Mouse (Mus musculus) hindbrain, embryonic 15.5 days (tissue): ENCODE measurements around the gene Slc35e3. TPM values are rescaled to one million over a fixed set of nuclear protein-coding genes. Genes with fewer than 3 reads are reported as not detected.

ENCODE experiments used
- ATAC-seq: fragments of 200-750 bp; cut with Nextera tagmentation; 2 replicates; pipeline ENCODE4 v1.8.0; 2017; ENCODE audit warnings: low read depth, moderate number of reproducible peaks, moderate TSS enrichment; ENCODE audit not compliant: low FRiP score
- H3K27ac ChIP-seq: fragments of 300-500 bp; sonication (generic); replicated peaks from 2 replicates; pipeline ENCODE4 v1.5.1; 2015; ENCODE audit warnings: mild to moderate bottlenecking, inconsistent platforms
- H3K27me3 ChIP-seq: fragments of 300-500 bp; sonication (generic); 2 replicates; pipeline ENCODE4 v1.6.1; 2015; ENCODE audit warnings: control low read depth, inconsistent platforms
- H3K36me3 ChIP-seq: fragments of 300-500 bp; sonication (generic); 2 replicates; pipeline ENCODE4 v1.6.1; 2015; ENCODE audit warnings: control low read depth, inconsistent platforms
- H3K4me1 ChIP-seq: fragments of 300-500 bp; sonication (generic); replicated peaks from 2 replicates; pipeline ENCODE4 v1.6.1; 2015; ENCODE audit warnings: control low read depth, inconsistent platforms
- H3K4me2 ChIP-seq: fragments of 300-500 bp; sonication (generic); 2 replicates; pipeline ENCODE4 v1.6.1; 2015; ENCODE audit warnings: moderate library complexity, mild to moderate bottlenecking, inconsistent platforms
- H3K4me3 ChIP-seq: fragments of 300-500 bp; sonication (generic); 2 replicates; pipeline ENCODE4 v1.5.1; 2015; ENCODE audit warnings: mild to moderate bottlenecking, inconsistent platforms
- H3K9ac ChIP-seq: fragments of 300-500 bp; sonication (generic); 2 replicates; pipeline ENCODE4 v1.6.1; 2015; ENCODE audit warnings: inconsistent platforms
- H3K9me3 ChIP-seq: fragments of 300-500 bp; sonication (generic); 2 replicates; pipeline ENCODE4 v1.6.1; 2016; ENCODE audit warnings: control low read depth, inconsistent platforms
- WGBS: fragments of 180-500 bp; shearing (Covaris S2); methylation state at CpG from one replicate; pipeline ENCODE4 v1.1.7; 2015; 5-methylcytosine and 5-hydroxymethylcytosine counted together
- polyA plus RNA-seq: library from polyadenylated mRNA; unstranded; fragments of >200 nt; fragmentation: Nextera tagmentation; extraction: Ambion mirVana; gene quantifications from 2 replicates; pipeline ENCODE4 v1.2.1, GENCODE M21; 2015

The Slc35e3 gene
- polyA plus RNA-seq, 1 experiment from 2014 or later, result 32.4 TPM

DNA sequence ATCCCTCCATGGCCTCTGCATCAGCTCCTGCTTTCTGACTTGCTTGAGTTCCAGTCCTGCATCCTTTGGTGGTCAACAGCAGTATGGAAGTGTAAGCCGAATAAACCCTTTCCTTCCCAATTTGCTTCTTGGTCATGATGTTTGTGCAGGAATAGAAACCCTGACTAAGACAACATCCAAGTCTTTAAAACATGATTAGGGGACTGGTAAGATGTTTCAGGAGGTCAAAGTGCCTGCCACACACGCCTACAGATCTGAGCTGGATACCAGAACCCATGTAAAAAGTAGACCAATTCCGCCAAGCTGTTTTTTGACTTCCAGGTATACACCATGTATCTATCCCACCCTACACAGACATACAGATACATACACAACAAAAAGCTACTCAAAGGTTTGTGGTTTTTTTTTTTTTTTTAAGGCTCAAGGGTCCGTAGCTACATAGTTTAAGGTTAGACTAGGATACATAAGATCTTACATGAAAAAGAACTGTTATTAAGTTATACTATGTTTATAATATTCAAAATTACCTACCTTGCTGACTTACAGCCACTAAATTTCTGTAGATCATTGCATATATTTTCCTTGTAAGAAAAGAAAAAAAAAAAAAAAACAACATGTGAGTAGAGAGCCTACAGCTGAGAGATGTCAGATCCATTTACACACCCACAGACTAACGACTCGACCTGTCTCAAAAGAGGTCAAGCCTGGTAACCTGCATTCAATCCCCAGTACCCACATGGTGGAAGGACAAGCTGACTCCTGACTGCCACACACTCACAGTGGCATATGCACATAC, 44.9 kb downstream of the Slc35e3 start:
- Histone ChIP-seq H3K9me3 (no peaks in the 10 kb centered on the region), H3K9ac (no peak overlapping the region), H3K36me3 (peaks cover 86% of the 10 kb centered on the region), H3K4me2 (no peak overlapping the region), H3K4me1 (no peaks in the 10 kb centered on the region), H3K27ac (no peak overlapping the region), H3K4me3 (no peak overlapping the region), H3K27me3 (no peaks in the 10 kb centered on the region)
- no peak for ATAC-seq
- WGBS, result 92% methylated on average over 6 of the region's 6 CpGs

DNA sequence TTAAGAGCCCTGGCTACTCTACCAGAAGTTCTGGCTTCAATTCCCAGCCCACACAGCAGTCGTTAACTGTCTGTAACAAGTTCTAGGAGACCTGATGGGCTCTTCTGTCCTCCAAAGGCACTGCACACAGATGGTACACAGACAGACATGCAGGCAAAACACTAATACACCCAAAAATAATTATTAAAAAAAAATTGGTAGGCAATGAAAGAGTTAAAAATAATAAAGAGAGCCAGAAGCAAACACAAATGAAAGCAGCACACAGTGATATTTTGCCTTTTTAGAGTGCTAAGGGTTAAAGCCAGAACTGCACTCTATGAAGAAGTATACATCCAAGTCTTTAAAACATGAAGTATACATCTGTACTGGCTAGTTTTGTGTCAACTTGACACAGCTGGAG, 45.7 kb downstream of the Slc35e3 start:
- H3K9ac ChIP-seq, result no peak overlapping the region
- 93% methylated on average over 1 of the region's 1 CpGs for WGBS
- no peaks in the 10 kb centered on the region for H3K27me3 ChIP-seq
- H3K9me3 ChIP-seq, result no peaks in the 10 kb centered on the region
- H3K36me3 ChIP-seq, result peaks cover 91% of the 10 kb centered on the region
- no peak overlapping the region for H3K27ac ChIP-seq
- H3K4me2 ChIP-seq, result no peak overlapping the region
- no peaks in the 10 kb centered on the region for H3K4me1 ChIP-seq
- H3K4me3 ChIP-seq, result no peak overlapping the region
- ATAC-seq, result no peak

DNA sequence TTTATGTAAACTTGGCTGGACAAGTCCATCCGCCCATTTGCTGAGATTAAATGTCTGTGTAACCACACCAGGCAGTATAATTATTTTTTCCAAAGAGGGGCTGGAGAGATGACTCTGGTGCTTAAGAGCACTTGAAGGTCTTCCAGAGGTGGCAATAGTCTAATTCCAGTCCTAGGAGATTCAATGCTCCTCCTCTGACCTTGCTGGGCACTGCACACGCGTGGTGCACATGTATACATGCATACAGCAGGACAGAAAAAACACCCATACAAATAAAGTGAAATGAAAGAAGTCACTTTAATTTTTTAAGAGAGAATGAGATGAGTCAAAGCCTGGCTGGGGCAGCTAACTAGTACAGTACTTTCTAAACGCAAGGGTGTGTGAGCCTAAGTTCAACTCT, 46.3 kb downstream of the Slc35e3 start:
- no peaks in the 10 kb centered on the region for H3K27me3 ChIP-seq
- peaks cover 91% of the 10 kb centered on the region for H3K36me3 ChIP-seq
- WGBS, result 97% methylated on average over 4 of the region's 4 CpGs

DNA sequence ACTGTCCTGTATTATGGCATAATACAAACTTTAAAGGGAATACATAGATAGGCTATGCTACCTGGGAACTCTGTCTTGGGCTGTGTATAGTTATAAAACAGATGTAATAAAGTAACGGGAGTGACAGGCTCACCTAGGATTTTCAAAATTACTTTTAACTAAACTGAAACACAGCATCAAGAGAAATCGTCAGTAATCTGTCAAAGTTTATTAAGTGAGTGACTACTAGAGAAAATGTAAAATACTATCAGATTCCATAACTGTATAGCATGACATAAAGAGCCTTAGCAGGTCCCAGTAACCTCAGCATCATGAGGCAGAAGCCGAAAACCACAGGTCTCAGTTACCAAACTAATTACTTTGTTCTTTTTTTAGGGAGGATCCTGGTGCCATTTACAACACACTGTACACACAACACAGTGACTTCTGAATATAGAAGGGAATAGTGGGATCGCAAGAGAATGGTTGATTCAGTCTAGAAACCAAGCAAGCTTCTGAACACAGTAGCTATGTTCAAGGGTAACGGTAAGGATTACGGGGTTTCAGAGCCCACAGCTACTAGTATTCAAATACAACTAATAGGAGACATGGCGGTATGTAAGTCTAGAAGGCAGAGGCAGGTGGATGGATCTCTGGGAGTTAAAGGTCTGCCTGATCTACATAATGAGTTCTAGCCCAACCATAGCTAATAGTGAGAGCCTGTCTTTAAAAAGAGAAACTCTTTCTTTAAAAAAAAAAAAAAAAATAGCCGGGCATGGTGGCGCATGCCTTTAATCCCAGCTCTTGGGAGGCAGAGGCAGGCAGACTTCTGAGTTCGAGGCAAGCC, 47.6 kb downstream of the Slc35e3 start:
- H3K36me3 ChIP-seq, result peaks cover 91% of the 10 kb centered on the region
- no peak overlapping the region for H3K9ac ChIP-seq
- no peak overlapping the region for H3K4me2 ChIP-seq
- H3K4me1 ChIP-seq, result no peaks in the 10 kb centered on the region
- no peaks in the 10 kb centered on the region for H3K27me3 ChIP-seq
- ATAC-seq, result no peak
- H3K4me3 ChIP-seq, result no peak overlapping the region
- H3K9me3 ChIP-seq, result no peaks in the 10 kb centered on the region
- H3K27ac ChIP-seq, result no peak overlapping the region
- 97% methylated on average over 10 of the region's 10 CpGs for WGBS

More for the DNA sequence above, 46.3 kb downstream of the Slc35e3 start:
- no peak for ATAC-seq
- H3K9ac ChIP-seq, result no peak overlapping the region
- no peak overlapping the region for H3K27ac ChIP-seq
- no peaks in the 10 kb centered on the region for H3K9me3 ChIP-seq
- H3K4me2 ChIP-seq, result no peak overlapping the region
- no peaks in the 10 kb centered on the region for H3K4me1 ChIP-seq
- no peak overlapping the region for H3K4me3 ChIP-seq

DNA sequence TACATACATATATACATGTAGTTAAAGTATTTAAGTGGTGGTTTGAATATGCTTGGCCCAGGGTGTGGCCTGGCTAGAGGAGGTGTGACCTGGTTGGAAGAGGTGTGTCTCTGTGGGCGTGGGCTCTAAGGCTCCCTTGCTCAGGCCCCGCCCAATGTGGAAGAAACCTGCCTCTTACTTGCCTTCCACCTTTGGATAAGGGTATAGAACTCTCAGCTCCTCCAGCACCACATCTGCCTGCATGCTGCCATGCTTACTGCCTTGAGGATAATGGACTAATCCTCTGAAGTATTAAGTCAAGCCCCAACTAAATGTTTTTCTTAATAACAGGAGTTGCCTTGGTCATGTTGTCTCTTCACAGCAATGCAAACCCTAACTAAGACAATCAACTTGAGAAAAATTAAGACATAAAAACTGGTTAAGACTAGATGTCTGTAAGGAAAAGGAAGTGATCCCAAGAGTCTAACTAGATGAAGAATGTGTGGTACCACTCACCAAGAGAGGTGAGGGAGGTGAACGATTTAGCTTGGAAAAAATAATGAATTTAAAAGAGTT, 48.5 kb downstream of the Slc35e3 start:
- Histone ChIP-seq H3K27me3 (no peaks in the 10 kb centered on the region), H3K9ac (no peak overlapping the region), H3K36me3 (peaks cover 88% of the 10 kb centered on the region), H3K4me3 (no peak overlapping the region), H3K9me3 (no peaks in the 10 kb centered on the region), H3K4me1 (no peaks in the 10 kb centered on the region), H3K27ac (no peak overlapping the region), H3K4me2 (no peak overlapping the region)
- no peak for ATAC-seq
- 91% methylated on average over 3 of the region's 3 CpGs for WGBS

DNA sequence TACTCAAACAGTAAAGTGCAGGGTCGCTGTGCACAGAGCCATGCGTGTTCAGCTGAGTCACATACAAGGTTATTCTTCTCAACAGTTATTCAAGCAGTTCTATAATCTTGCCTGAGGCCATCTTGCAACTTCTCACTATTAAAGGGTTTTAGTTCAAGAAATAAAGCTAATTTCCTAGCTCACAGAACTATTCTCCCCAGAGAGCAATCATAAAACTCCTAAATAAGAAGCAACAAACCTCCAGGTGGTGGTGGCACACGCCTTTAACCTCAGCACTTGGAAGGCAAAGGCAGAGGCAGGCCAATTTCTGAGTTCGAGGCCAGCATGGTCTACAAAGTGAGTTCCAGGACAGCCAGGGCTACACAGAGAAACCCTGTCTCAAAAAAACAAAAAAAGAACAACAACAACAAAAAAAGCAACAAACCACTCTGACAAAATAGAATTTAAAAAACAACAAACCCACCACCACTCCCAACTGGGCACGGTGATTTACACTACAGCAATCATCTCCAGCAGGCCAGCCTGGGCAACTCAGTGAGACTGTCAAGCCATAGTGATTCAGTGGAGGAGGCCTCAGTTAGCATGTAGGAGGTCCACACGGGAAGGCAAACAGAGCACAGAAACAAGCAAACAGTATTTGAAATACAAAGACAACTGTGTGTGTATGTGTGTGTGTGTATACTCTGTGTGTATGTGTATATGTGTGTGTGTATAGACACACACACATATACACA, 49.2 kb downstream of the Slc35e3 start:
- Histone ChIP-seq H3K4me3 (no peak overlapping the region), H3K27ac (no peak overlapping the region), H3K4me1 (no peaks in the 10 kb centered on the region), H3K9ac (no peak overlapping the region), H3K4me2 (no peak overlapping the region), H3K36me3 (peaks cover 90% of the 10 kb centered on the region), H3K9me3 (no peaks in the 10 kb centered on the region), H3K27me3 (no peaks in the 10 kb centered on the region)
- 93% methylated on average over 6 of the region's 6 CpGs for WGBS
- no peak for ATAC-seq

DNA sequence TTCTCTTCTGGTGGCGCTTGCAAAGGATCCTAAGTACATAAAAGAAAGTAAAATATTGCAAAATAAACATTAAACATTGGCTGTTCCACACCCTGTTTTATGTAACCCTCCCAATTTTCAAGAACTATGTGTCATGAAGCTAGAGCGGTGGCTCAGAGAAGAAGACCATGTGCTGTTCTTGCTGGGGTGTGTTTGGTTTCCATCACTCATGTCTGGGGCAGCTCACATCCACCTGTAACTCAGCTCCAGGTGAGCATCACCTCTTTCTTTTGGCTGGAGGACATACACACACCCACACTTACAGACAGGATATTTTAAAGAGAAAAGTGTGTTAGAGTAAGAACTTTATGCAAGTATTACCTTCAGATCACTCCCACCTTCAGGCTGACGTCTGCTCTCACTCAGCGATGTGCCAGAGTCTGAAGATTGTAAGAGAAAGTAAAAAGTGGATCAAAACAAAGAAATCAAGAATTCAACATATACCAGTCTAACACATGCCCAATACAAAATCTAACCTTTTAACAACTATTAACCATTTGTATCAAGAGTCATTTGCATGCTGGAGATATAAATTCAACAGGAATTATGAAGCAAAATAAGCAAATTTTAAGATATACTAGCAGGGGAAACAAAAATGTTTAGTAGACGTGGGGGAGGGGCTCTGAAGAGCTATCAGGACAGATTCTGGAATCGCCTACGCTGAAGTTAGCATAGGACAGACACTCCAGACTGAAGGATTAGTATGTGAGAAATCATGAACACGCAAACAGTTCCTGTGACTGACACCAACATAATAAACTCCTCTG, 49.9 kb downstream of the Slc35e3 start:
- Histone ChIP-seq H3K4me1 (no peaks in the 10 kb centered on the region), H3K36me3 (peaks cover 90% of the 10 kb centered on the region), H3K4me3 (no peak overlapping the region), H3K4me2 (no peak overlapping the region), H3K9me3 (no peaks in the 10 kb centered on the region), H3K27ac (no peak overlapping the region), H3K9ac (no peak overlapping the region), H3K27me3 (no peaks in the 10 kb centered on the region)
- no peak for ATAC-seq
- 95% methylated on average over 8 of the region's 8 CpGs for WGBS

DNA sequence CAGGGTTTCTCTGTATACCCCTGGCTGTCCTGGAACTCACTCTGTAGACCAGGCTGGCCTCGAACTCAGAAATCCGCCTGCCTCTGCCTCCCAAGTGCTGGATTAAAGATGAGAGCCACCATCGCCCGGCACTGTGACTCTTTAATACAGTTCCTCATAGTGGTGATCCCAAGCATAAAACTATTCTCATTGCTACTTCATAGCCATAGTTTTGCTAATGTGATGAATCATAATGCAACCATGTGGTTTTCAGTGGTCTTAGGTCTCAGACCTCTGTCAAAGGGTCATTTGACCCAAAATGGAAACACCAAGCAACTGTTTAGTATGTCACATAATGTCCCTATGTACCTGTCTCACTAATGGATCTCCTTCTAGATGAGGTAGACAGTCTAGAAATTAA, 50.6 kb downstream of the Slc35e3 start:
- 95% methylated on average over 4 of the region's 4 CpGs for WGBS
- Histone ChIP-seq H3K4me2 (no peak overlapping the region), H3K9ac (no peak overlapping the region), H3K4me1 (no peaks in the 10 kb centered on the region), H3K4me3 (no peak overlapping the region), H3K27me3 (no peaks in the 10 kb centered on the region), H3K9me3 (no peaks in the 10 kb centered on the region), H3K36me3 (peaks cover 91% of the 10 kb centered on the region), H3K27ac (no peak overlapping the region)
- ATAC-seq, result no peak

DNA sequence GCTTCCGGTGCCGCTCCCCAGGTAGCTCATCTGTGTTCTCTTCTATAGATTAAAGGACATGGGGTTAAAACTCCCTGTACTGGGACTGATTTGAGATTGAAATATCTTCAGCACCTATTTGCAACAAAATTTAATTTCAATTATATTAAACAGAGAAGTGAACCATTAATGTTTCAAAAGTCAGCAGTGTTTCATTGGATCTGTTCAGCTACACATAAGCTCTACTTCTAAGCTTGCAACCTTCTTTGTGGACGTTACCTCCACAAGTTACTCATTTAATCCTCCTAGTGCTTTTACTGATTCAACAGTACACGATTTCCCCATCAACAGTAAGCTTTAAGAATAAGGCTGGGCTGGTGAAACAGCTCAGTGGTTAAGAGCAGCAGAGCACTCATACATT, 51.1 kb downstream of the Slc35e3 start:
- no peaks in the 10 kb centered on the region for H3K9me3 ChIP-seq

DNA sequence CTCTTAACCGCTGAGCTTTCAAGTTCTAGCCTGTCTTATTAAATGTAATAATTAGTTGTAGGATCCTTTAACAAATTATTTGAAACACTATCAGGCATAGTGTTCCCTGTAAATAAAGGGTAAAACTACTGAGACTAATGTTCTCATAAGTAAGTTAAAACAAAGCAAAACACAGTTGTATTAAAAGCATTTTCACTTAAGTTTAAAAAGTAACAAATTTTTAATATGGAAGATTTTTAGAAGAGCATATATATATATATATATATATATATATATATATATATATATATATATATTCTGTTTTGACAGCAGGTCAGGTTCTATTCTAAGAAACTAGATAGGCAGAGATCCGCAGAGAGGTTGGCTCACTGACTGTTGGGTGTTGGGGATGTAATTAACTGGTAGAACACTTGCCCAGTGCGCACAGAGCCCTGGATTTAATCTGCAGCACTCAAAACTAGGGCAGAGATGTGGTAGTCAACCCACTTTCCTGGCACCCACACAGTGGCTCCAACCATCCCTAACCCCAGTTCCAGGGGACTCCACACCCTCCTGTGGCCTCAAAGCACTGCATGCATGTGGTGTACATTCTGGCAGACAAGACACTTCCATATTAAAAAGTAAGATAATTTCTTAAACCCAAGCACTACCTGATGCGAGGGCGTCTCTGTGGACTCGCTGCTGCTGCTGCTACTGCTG, 51.8 kb downstream of the Slc35e3 start:
- 95% methylated on average over 6 of the region's 6 CpGs for WGBS
- peaks cover 89% of the 10 kb centered on the region for H3K36me3 ChIP-seq
- ATAC-seq, result no peak

More for the DNA sequence above, 51.1 kb downstream of the Slc35e3 start:
- no peak for ATAC-seq
- no peaks in the 10 kb centered on the region for H3K27me3 ChIP-seq
- H3K27ac ChIP-seq, result no peak overlapping the region
- WGBS, result 95% methylated on average over 4 of the region's 4 CpGs
- H3K4me2 ChIP-seq, result no peak overlapping the region
- no peaks in the 10 kb centered on the region for H3K4me1 ChIP-seq
- peaks cover 91% of the 10 kb centered on the region for H3K36me3 ChIP-seq
- H3K9ac ChIP-seq, result no peak overlapping the region
- no peak overlapping the region for H3K4me3 ChIP-seq

DNA sequence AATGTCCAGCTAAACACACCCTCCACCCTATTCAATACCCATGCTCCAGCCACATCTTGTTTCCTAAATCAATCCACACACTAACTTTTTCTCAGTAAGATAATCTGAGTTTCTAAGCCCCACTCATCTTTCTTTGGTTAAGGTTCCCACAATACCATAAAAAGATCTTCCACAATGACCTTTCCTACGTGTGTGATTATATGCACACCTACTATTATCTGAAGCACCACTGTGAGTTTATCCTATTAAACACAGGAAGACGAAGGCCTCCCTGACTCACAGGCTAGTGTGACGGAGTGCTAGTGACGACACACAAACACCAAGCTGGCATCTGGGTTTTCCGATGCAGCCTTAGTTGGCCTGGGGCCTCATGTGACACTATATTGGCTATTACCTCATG, 53.2 kb downstream of the Slc35e3 start:
- 97% methylated on average over 5 of the region's 5 CpGs for WGBS
- Histone ChIP-seq H3K27ac (no peak overlapping the region), H3K36me3 (peaks cover 85% of the 10 kb centered on the region), H3K9me3 (no peaks in the 10 kb centered on the region), H3K9ac (no peak overlapping the region), H3K4me1 (no peaks in the 10 kb centered on the region), H3K4me3 (no peak overlapping the region), H3K27me3 (no peaks in the 10 kb centered on the region), H3K4me2 (no peak overlapping the region)
- no peak for ATAC-seq

More for the DNA sequence above, 51.8 kb downstream of the Slc35e3 start:
- no peaks in the 10 kb centered on the region for H3K9me3 ChIP-seq
- H3K4me1 ChIP-seq, result no peaks in the 10 kb centered on the region
- H3K4me2 ChIP-seq, result no peak overlapping the region
- H3K4me3 ChIP-seq, result no peak overlapping the region
- H3K27me3 ChIP-seq, result no peaks in the 10 kb centered on the region
- H3K9ac ChIP-seq, result no peak overlapping the region
- H3K27ac ChIP-seq, result no peak overlapping the region
